Mouse (Mus musculus) CD4-positive naive resting alpha-beta T cell, adult 76 days (primary cell): ENCODE results near the gene Col4a1. TPM values are rescaled to one million over a fixed set of nuclear protein-coding genes. Genes with fewer than 3 reads are reported as not detected.

ENCODE experiments used
- total RNA-seq: library from RNA; stranded (reverse); gene quantifications from one replicate; pipeline ENCODE4 v1.2.4, GENCODE M21; 2023

Col4a1 gene
- 0.41 TPM for total RNA-seq

GRCm38 (mm10) chr8:11312349-11313175, at the start of gene Col4a1, which contains the start of gene Col4a2:
TSS of gene Col4a1 (minus strand) at chr8:11312826.
TSS of gene Col4a2 (plus strand) at chr8:11312805.

Other genes starting within 250 kb of the Col4a1 start
- gene Col4a2, start within 50 bp of the Col4a1 start, total RNA-seq, result 0.26 TPM
- gene Rab20, start 165.9 kb upstream of the Col4a1 start, total RNA-seq, result 7.5 TPM
- 40.7 TPM for gene Naxd, start 184.7 kb upstream of the Col4a1 start, total RNA-seq
- 39.7 TPM for gene Cars2, start 238.0 kb upstream of the Col4a1 start, total RNA-seq
- 52.7 TPM for gene Ing1, start 242.7 kb upstream of the Col4a1 start, total RNA-seq